Mouse (Mus musculus) midbrain, postnatal 0 days (tissue): ENCODE results near the gene Gm10912. TPM values are rescaled to one million over a fixed set of nuclear protein-coding genes. Genes with fewer than 3 reads are reported as not detected.
A peak's percentile ranks its signal among the peaks of the same experiment; 100 is the strongest.
"Not testable (repeated sequence)": the region's sequence is repeated elsewhere in the genome, so short reads cannot be mapped to it uniquely, and the experiment has no call there.

Experiments used
- ATAC-seq: fragments of 200-750 bp; cut with Nextera tagmentation; 2 replicates; pipeline ENCODE4 v1.8.0; 2017; ENCODE audit warnings: moderate number of reproducible peaks, mild to moderate bottlenecking, moderate TSS enrichment, moderate library complexity; ENCODE audit not compliant: low FRiP score
- DNase-seq: peaks from one replicate; pipeline ENCODE4 v3.0.0-alpha.2; 2015; ENCODE audit warnings: low spot score
- H3K27ac ChIP-seq: fragments of 300-500 bp; sonication (generic); 2 replicates; pipeline ENCODE4 v1.5.1; 2014; ENCODE audit warnings: low read depth, mild to moderate bottlenecking, low read length, mixed read lengths
- H3K27me3 ChIP-seq: fragments of 300-500 bp; sonication (generic); 2 replicates; pipeline ENCODE4 v1.6.1; 2014; ENCODE audit warnings: low read length, control low read depth, mixed read lengths; ENCODE audit not compliant: insufficient read depth
- H3K36me3 ChIP-seq: fragments of 300-500 bp; sonication (generic); 2 replicates; pipeline ENCODE4 v1.6.1; 2014; ENCODE audit warnings: low read length, control low read depth, mixed read lengths; ENCODE audit not compliant: insufficient read depth
- H3K4me1 ChIP-seq: fragments of 300-500 bp; sonication (generic); 2 replicates; pipeline ENCODE4 v1.6.1; 2014; ENCODE audit warnings: mild to moderate bottlenecking, control low read depth, antibody characterized with exemption, low read length, mixed read lengths; ENCODE audit not compliant: insufficient read depth
- H3K4me2 ChIP-seq: fragments of 300-500 bp; sonication (generic); 2 replicates; pipeline ENCODE4 v1.6.1; 2014; ENCODE audit warnings: low read depth, mild to moderate bottlenecking, low read length, mixed read lengths; ENCODE audit not compliant: poor library complexity, severe bottlenecking
- H3K4me3 ChIP-seq: fragments of 300-500 bp; sonication (generic); 2 replicates; pipeline ENCODE4 v1.5.1; 2014; ENCODE audit warnings: low read depth, mild to moderate bottlenecking, low read length, moderate library complexity
- H3K9ac ChIP-seq: fragments of 300-500 bp; sonication (generic); replicated peaks from 2 replicates; pipeline ENCODE4 v1.6.1; 2014; ENCODE audit warnings: mild to moderate bottlenecking, low read length, moderate library complexity, mixed read lengths; ENCODE audit not compliant: poor library complexity, severe bottlenecking
- H3K9me3 ChIP-seq: fragments of 300-500 bp; sonication (generic); 2 replicates; pipeline ENCODE4 v1.6.1; 2016; ENCODE audit warnings: low read length, control low read depth
- CTCF ChIP-seq: IDR thresholded peaks from 2 replicates; pipeline ENCODE4 v1.5.1; 2016; ENCODE audit warnings: antibody characterized with exemption, mild to moderate bottlenecking
- WGBS: fragments of 180-500 bp; shearing (Covaris S2); extraction: QIAGEN DNeasy Blood & Tissue Kit; methylation state at CpG from one replicate; pipeline ENCODE4 v1.1.7; 2014; 5-methylcytosine and 5-hydroxymethylcytosine counted together
- polyA plus RNA-seq: library from polyadenylated mRNA; unstranded; fragments of >200 nt; fragmentation: Nextera tagmentation; extraction: Ambion mirVana; gene quantifications from 2 replicates; pipeline ENCODE4 v1.2.1, GENCODE M21; 2015
- total RNA-seq: library from RNA; depleted of rRNA; stranded (reverse); fragments of >200 nt; gene quantifications from 2 replicates; pipeline ENCODE4 v1.2.3, GENCODE M21; 2014

The Gm10912 gene
- total and polyA plus RNA-seq, 2 experiments from 2014 or later = not detected

GRCm38 (mm10) chr2:104082474-104082873 lies 16.8 kb downstream of the Gm10912 start:
- no peak for DNase-seq
- Histone ChIP-seq H3K9ac (no peak overlapping the region), H3K4me2 (no peak overlapping the region), H3K9me3 (no peaks in the 10 kb centered on the region), H3K36me3 (no peaks in the 10 kb centered on the region), H3K27me3 (no peaks in the 10 kb centered on the region), H3K27ac (no peak overlapping the region), H3K4me3 (no peak overlapping the region), H3K4me1 (no peaks in the 10 kb centered on the region)
- ATAC-seq = no peak
- TF ChIP-seq CTCF = no peak

GRCm38 (mm10) chr2:104084027-104084426 lies 18.4 kb downstream of the Gm10912 start:
- DNase-seq, H3K4me2 ChIP-seq, H3K9me3 ChIP-seq, H3K4me3 ChIP-seq, H3K27ac ChIP-seq, H3K9ac ChIP-seq, H3K27me3 ChIP-seq, H3K36me3 ChIP-seq, ATAC-seq, H3K4me1 ChIP-seq: not testable (repeated sequence)

- H3K27me3 ChIP-seq, H3K9ac ChIP-seq, H3K27ac ChIP-seq, H3K9me3 ChIP-seq, ATAC-seq, H3K4me1 ChIP-seq, H3K4me2 ChIP-seq, H3K36me3 ChIP-seq, H3K4me3 ChIP-seq, DNase-seq: not testable (repeated sequence)
- 95% methylated on average over 1 of the region's 1 CpGs for WGBS
These were observed 21.9 kb downstream of the Gm10912 start for GRCm38 (mm10) chr2:104087562-104087961.

- Histone ChIP-seq H3K4me2 (no peak overlapping the region), H3K27ac (no peak overlapping the region), H3K4me1 (no peaks in the 10 kb centered on the region), H3K9ac (no peak overlapping the region), H3K36me3 (no peaks in the 10 kb centered on the region), H3K27me3 (no peaks in the 10 kb centered on the region), H3K9me3 (no peaks in the 10 kb centered on the region), H3K4me3 (no peak overlapping the region)
- WGBS = 84% methylated on average over 2 of the region's 2 CpGs
- TF ChIP-seq CTCF = no peak
- DNase-seq = no peak
- ATAC-seq = no peak
These were observed 27.7 kb downstream of the Gm10912 start for GRCm38 (mm10) chr2:104093305-104093704.

GRCm38 (mm10) chr2:104095741-104096213 lies 30.2 kb downstream of the Gm10912 start, which contains the start of gene Cd59a:
TSS of gene Cd59a (plus strand) at chr2:104095801.
- H3K9ac ChIP-seq = peak within 1 kb of the TSS; percentile 42; the same call in 1 of the 2 replicates
- H3K36me3 ChIP-seq = no peaks in the 10 kb centered on the region
- no peaks in the 10 kb centered on the region for H3K9me3 ChIP-seq
- no peaks in the 10 kb centered on the region for H3K4me1 ChIP-seq
- ATAC-seq (peak; percentile 84), DNase-seq (peak; percentile 78)
- no peaks in the 10 kb centered on the region for H3K27me3 ChIP-seq
- 3% methylated on average over 15 of the region's 15 CpGs for WGBS
- no peak for TF ChIP-seq CTCF
- peak within 1 kb of the TSS; percentile 62 for H3K27ac ChIP-seq
- peak within 1 kb of the TSS; percentile 58 for H3K4me2 ChIP-seq
- peak within 1 kb of the TSS; percentile 36 for H3K4me3 ChIP-seq

- 41% methylated on average over 10 of the region's 10 CpGs for WGBS
- no peak for DNase-seq
- ATAC-seq = no peak
- TF ChIP-seq CTCF = no peak
- Histone ChIP-seq H3K4me2 (peak overlapping the region; percentile 58), H3K36me3 (no peaks in the 10 kb centered on the region), H3K27me3 (no peaks in the 10 kb centered on the region), H3K27ac (peak overlapping the region; percentile 62; the same call in 1 of the 2 replicates), H3K4me1 (no peaks in the 10 kb centered on the region), H3K4me3 (peak overlapping the region; percentile 36), H3K9me3 (no peaks in the 10 kb centered on the region), H3K9ac (peak overlapping the region; percentile 42; the same call in 1 of the 2 replicates)
These were observed 30.6 kb downstream of the Gm10912 start for GRCm38 (mm10) chr2:104096256-104096655.

GRCm38 (mm10) chr2:104096796-104097195 lies 31.2 kb downstream of the Gm10912 start:
- 56% methylated on average over 1 of the region's 1 CpGs for WGBS
- not testable (repeated sequence) for H3K4me2 ChIP-seq

GRCm38 (mm10) chr2:104097396-104097795 lies 31.8 kb downstream of the Gm10912 start:
- WGBS = 96% methylated on average over 4 of the region's 4 CpGs
- not testable (repeated sequence) for H3K27me3 ChIP-seq, H3K36me3 ChIP-seq, H3K27ac ChIP-seq, H3K4me3 ChIP-seq, H3K9ac ChIP-seq, H3K9me3 ChIP-seq, DNase-seq, H3K4me2 ChIP-seq, ATAC-seq, H3K4me1 ChIP-seq

More at GRCm38 (mm10) chr2:104096796-104097195, 31.2 kb downstream of the Gm10912 start:
- H3K9ac ChIP-seq, H3K27me3 ChIP-seq, ATAC-seq, DNase-seq, H3K27ac ChIP-seq, H3K4me3 ChIP-seq, H3K4me1 ChIP-seq, H3K36me3 ChIP-seq, H3K9me3 ChIP-seq: not testable (repeated sequence)
